Mouse (Mus musculus) thymus, adult 2 months (tissue): ENCODE measurements at regions not wholly inside any gene's neighbourhood (a gene's known extent, or its start where the extent isn't known, plus 50 kb on each side); places are given as distances from the start of the nearest gene placed in this dataset.
"Not testable (repeated sequence)": the region's sequence is repeated elsewhere in the genome, so short reads cannot be mapped to it uniquely, and the experiment has no call there.

Experiments
- DNase-seq: peaks from one replicate; pipeline ENCODE4 v3.0.0; 2021
- H3K27ac ChIP-seq: fragments of 200-500 bp; 2 replicates; pipeline ENCODE4 v1.5.1; 2012; ENCODE audit warnings: low read length, control low read depth; ENCODE audit not compliant: control insufficient read depth, insufficient read depth
- H3K27me3 ChIP-seq: fragments of 200-500 bp; 2 replicates; pipeline ENCODE4 v1.6.1; 2012; ENCODE audit warnings: mild to moderate bottlenecking, low read length, moderate library complexity, mixed read lengths; ENCODE audit not compliant: control insufficient read depth, insufficient read depth
- H3K36me3 ChIP-seq: fragments of 200-500 bp; 2 replicates; pipeline ENCODE4 v1.6.1; 2012; ENCODE audit warnings: mild to moderate bottlenecking, low read length, moderate library complexity; ENCODE audit not compliant: control insufficient read depth, insufficient read depth
- H3K4me1 ChIP-seq: fragments of 200-500 bp; replicated peaks from 2 replicates; pipeline ENCODE4 v1.6.1; 2012; ENCODE audit warnings: low read length; ENCODE audit not compliant: control insufficient read depth, insufficient read depth
- H3K4me3 ChIP-seq: fragments of 200-500 bp; 2 replicates; pipeline ENCODE4 v1.5.1; 2012; ENCODE audit warnings: mild to moderate bottlenecking, low read length, control low read depth, moderate library complexity; ENCODE audit not compliant: control insufficient read depth, insufficient read depth
- CTCF ChIP-seq: fragments of 200-500 bp; IDR thresholded peaks from 2 replicates; pipeline ENCODE4 v1.5.1; 2012; ENCODE audit warnings: mild to moderate bottlenecking, control low read depth, low read length, moderate library complexity, borderline replicate concordance; ENCODE audit not compliant: control insufficient read depth, poor library complexity, insufficient read depth; ENCODE audit errors: extremely low read depth
- POLR2A ChIP-seq: fragments of 200-500 bp; IDR thresholded peaks from 2 replicates; pipeline ENCODE4 v1.6.1; 2012; ENCODE audit warnings: mild to moderate bottlenecking, low read length, control low read depth, moderate library complexity; ENCODE audit not compliant: control insufficient read depth, poor library complexity, insufficient read depth; ENCODE audit errors: extremely low read depth
- WGBS: fragments of 180-500 bp; shearing (Covaris S2); methylation state at CpG from one replicate; pipeline ENCODE4 v1.1.7; 2018; 5-methylcytosine and 5-hydroxymethylcytosine counted together

DNA sequence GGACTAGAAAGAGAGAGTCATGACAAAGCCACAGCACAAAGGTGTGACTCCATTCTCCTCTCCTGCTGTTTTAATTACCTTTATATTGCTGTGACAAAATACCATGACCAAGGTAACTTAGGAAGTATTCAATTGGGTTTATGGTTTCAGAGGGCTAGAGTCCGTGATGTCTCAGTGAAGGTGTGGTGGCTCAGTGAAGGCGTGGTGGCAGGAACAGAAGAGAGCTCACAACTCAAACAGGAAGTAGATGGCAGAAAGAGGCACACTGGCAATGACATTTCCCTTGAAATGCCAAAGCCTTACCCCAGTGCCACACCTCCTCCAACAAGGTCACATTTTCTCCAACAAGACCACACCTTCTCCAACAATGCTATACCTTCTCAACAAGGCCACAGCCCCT lies 114.4 kb upstream of the Rybp start:
- no peak overlapping the region for H3K27ac ChIP-seq
- TF ChIP-seq CTCF (no peak), POLR2A (no peak)
- 90% methylated on average over 2 of the region's 2 CpGs for WGBS
- DNase-seq, result no peak
- H3K4me3 ChIP-seq, result no peak overlapping the region
- H3K36me3 ChIP-seq, result no peaks in the 10 kb centered on the region
- no peaks in the 10 kb centered on the region for H3K27me3 ChIP-seq
- H3K4me1 ChIP-seq, result peaks cover 4% of the 10 kb centered on the region

DNA sequence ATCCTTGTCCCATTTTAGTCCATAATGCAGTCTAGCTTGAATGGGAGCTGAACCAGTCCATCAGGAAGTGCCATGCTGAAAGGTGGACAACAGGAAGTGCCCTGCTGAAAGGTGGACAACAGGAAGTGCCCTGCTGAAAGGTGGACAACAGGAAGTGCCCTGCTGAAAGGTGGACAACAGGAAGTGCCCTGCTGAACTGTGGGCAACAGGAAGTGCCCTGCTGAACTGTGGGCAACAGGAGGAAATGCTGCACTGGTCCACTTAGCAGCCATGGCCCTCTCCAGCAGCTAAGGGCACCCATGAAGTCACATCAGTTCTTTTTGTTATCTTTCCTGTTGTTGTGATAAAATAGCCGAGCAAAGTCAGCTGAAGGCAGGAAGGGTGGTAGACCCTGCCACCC lies 112.1 kb upstream of the Rybp start:
- not testable (repeated sequence) for DNase-seq, H3K36me3 ChIP-seq, H3K27ac ChIP-seq, H3K4me3 ChIP-seq, H3K27me3 ChIP-seq, H3K4me1 ChIP-seq
- WGBS, result 86% methylated on average over 1 of the region's 1 CpGs

DNA sequence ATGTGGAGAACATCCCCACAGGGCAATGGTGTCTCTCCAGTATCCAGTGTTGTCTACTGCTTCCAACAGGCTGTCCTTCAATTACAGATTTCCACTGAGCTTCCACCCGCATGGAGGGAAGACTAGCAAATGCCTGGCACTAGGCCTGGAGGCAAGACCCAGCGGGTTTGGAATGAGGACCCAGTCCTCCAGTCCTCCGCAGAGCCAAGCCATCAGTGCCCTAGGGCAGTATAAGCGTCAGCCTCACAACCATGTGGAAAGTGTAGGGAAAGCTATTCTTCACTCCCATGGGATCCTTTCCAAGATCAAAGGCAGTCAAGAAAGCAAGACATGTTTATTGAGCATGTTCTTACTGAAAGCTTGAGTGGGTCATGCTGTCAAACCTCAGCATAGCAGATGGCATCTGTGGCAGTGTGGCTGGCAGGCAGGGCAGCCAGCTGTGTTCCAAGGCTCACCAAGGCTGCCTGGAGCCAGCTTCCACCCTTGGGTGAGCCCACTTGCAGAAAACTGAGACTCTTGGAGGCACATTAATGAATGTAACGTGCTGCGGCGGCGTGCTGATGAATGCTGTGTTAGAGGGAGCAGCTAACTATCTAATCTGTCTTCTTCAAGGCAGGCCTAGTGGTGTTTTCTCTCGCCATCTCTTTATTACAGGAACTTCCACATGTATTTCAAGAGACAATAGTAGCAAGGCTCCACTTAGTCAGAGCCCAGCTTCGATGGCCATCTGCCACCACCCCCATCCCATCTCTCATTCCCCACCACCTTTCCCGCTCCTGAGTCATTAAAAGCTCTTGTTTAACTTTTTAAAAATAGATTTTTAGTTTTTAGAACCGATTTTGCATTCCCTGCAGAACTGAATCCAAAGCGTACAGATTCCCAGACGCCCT lies 109.3 kb upstream of the Rybp start:
- no peak for DNase-seq
- no peak overlapping the region for H3K27ac ChIP-seq
- H3K27me3 ChIP-seq, result no peaks in the 10 kb centered on the region
- H3K36me3 ChIP-seq, result no peaks in the 10 kb centered on the region
- no peak overlapping the region for H3K4me3 ChIP-seq
- 93% methylated on average over 14 of the region's 14 CpGs for WGBS
- TF ChIP-seq CTCF, result no peak
- 0 out of 2 replicates have a peak, but pooled peaks cover 2% of the 10 kb centered on the region for H3K4me1 ChIP-seq

DNA sequence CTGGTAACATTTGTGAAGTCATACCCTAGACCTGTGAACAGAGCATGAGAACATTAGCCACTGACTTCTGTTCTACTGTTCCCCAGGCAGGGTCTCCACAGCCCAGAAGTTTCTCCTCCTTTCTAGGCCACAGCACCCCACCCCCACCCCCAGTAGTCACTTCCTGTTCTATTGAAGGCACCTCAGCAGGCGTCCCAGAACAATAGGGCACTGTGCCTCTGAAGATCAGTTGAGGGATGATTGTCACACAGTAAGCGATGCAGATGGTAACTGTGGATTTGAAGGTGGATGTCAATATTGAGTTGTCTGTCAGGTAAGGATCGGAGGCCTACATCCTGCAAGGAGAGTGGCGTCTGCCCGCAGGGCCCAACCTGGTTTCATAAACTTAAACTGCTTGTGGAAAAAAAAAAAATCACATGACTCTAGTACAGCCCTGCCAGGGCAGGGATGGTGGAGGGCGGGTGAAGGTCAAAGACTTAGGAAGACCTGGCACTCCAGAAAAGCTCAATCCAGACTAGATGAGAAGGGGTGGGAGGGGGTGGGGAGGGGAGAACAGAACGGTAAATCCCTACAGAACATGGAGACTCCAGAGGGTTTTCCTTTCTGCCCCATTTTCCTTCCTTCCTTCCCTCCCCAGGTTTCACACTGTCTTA lies 103.1 kb upstream of the Rybp start:
- DNase-seq, result peak; percentile 36
- H3K27me3 ChIP-seq, result no peaks in the 10 kb centered on the region

DNA sequence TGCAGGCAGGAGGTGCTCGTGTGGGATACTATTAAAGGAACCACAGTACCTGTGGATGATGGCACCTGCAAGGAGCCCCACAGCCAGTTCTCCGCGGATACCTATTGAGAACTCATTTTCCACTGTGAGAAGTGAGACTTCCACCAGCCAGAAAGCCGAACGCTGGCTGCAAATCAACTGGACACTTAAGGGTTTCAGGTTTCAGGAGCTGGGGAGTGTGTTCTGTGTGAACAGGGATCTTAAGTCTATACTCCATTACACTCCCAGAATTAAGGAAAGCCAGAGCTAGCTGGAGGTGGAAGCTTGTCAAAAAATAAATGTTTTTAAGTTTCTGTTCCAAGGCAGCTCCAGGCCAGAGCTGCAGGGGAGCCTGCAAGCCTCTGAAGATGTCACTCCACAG lies 99.8 kb upstream of the Rybp start:
- Histone ChIP-seq H3K27ac (no peak overlapping the region), H3K36me3 (no peaks in the 10 kb centered on the region), H3K4me3 (no peak overlapping the region), H3K4me1 (peaks cover 14% of the 10 kb centered on the region), H3K27me3 (no peaks in the 10 kb centered on the region)
- TF ChIP-seq CTCF (no peak), POLR2A (no peak)
- DNase-seq, result no peak
- 75% methylated on average over 5 of the region's 5 CpGs for WGBS

More for the DNA sequence above, 103.1 kb upstream of the Rybp start:
- H3K4me3 ChIP-seq, result no peak overlapping the region
- TF ChIP-seq POLR2A (no peak), CTCF (no peak)
- peak overlapping the region; percentile 95 for H3K27ac ChIP-seq
- 56% methylated on average over 7 of the region's 7 CpGs for WGBS
- peaks cover 14% of the 10 kb centered on the region for H3K4me1 ChIP-seq
- H3K36me3 ChIP-seq, result no peaks in the 10 kb centered on the region

DNA sequence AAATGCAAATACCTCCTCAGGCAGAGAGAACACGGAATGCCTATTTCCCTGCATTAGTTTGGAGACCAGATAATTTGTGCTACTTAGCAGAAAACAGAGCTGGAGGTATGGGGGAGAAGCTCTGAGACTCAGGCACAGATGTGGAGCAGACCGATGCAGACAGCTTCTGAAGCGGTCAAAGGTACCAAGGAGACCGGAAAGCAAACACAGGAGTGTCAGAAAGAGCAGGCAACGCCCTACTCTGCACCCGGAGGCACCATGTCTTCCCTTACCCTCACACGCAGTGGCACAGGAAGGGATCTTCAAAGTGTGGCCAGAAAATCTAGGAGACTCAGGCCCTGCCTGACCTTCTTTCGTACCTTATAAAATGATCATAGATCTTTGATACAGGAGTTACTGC lies 98.4 kb upstream of the Rybp start:
- Histone ChIP-seq H3K36me3 (no peaks in the 10 kb centered on the region), H3K27ac (no peak overlapping the region), H3K4me3 (no peak overlapping the region), H3K27me3 (no peaks in the 10 kb centered on the region), H3K4me1 (peaks cover 14% of the 10 kb centered on the region)
- DNase-seq, result no peak
- no peak for TF ChIP-seq CTCF
- TF ChIP-seq POLR2A, result no peak
- 88% methylated on average over 8 of the region's 8 CpGs for WGBS
